Comparison of ENCODE assay signal across 21 mouse cellular contexts in the genomic region with DNA sequence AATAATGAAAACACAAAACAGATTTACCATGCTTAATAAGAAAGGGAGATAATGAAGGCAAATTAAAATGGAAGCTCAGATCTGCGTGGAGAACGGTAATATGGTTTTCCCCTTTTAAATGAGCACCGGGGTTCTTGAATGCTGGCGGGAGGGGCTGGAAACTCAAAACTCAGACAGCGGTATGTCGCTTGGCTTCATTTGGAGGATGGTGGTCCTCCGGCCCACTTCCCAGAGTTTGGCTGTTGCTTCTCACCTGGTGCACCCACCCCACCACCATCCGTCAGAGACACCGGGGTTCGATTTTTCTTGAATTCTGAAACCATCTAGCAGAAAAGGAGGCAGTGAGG. TPM values are rescaled to one million over a fixed set of nuclear protein-coding genes. Genes with fewer than 3 reads are reported as not detected.
DNase-seq lines count a peak whose midpoint lies in the region; ATAC-seq and TF ChIP-seq lines count a peak whose summit lies in the region.
"Had no signal": no experiment of that assay in that cellular context is flagged by ENCODE, and none has a peak within 500 bp of the region (broad histone marks: within the 10 kb centered on the region; RNA-seq: fewer than 3 reads in every experiment).

No protein-coding gene starts in this region.

- peak overlapping the region; percentile 6 for H3K4me2 ChIP-seq in forebrain, embryonic 13.5 days
- no peak overlapping the region for H3K4me2 ChIP-seq in hindbrain, embryonic 15.5 days
- H3K4me2 ChIP-seq: heart, embryonic 12.5 days; intestine, embryonic 15.5 days; limb, embryonic 13.5 days; liver, embryonic 11.5 days; lung, embryonic 15.5 days; midbrain, embryonic 13.5 days had no signal

- DNase-seq in layer of hippocampus, adult 2 months (ENCODE audit: low spot score in 2 of 2) = no peak
- no peak for DNase-seq in layer of hippocampus, adult 11-12 months (ENCODE audit: low spot score)
- no peak for DNase-seq in forebrain, embryonic 10.5 days (ENCODE audit: extremely low spot score, low spot score)
- no peak for DNase-seq in kidney, postnatal 10 days
- no peak for DNase-seq in kidney, postnatal 36 days
- DNase-seq in kidney, adult 2 months = no peak
- DNase-seq: adrenal gland, postnatal 14 days; cerebellum, adult 11-12 months; heart, adult 2 months; kidney, adult 8-10 months had no signal

- H3K9ac ChIP-seq in forebrain, embryonic 13.5 days = no peak overlapping the region
- H3K9ac ChIP-seq in hindbrain, embryonic 15.5 days = no peak overlapping the region
- H3K9ac ChIP-seq: heart, embryonic 12.5 days; intestine, embryonic 15.5 days; limb, embryonic 13.5 days; lung, embryonic 15.5 days; midbrain, embryonic 13.5 days had no signal

- H3K27ac ChIP-seq in layer of hippocampus, adult 2 months = peak overlapping the region; percentile 74
- H3K27ac ChIP-seq in forebrain, embryonic 10.5 days = peak overlapping the region; percentile 77
- H3K27ac ChIP-seq in forebrain, embryonic 13.5 days = peak overlapping the region; percentile 77
- peak overlapping the region; percentile 72; the same call in 1 of the 2 replicates for H3K27ac ChIP-seq in hindbrain, embryonic 15.5 days (replicated peaks)
- no peak overlapping the region for H3K27ac ChIP-seq in kidney, adult 2 months (ENCODE audit: insufficient read depth, low read depth, low read length)
- H3K27ac ChIP-seq: heart, adult 2 months; intestine, embryonic 15.5 days; kidney, postnatal 0 days; left cerebral cortex, adult 2 months; limb, embryonic 13.5 days; lung, embryonic 15.5 days had no signal

- TF ChIP-seq POLR2A in kidney, adult 2 months (IDR thresholded peaks at IDR 0.05; ENCODE audit: low read depth, low read length) = no peak

- ATAC-seq in forebrain, embryonic 13.5 days = no peak
- 0 out of 2 replicates have a peak, but pooled peaks have one; percentile 56 for ATAC-seq in hindbrain, embryonic 15.5 days (ENCODE audit: low FRiP score, low read depth)
- ATAC-seq: CD4-positive, CD25-positive, alpha-beta regulatory T cell, adult 4 months; intestine, embryonic 15.5 days had no signal

- H3K4me1 ChIP-seq in forebrain, embryonic 10.5 days = peaks cover 61% of the 10 kb centered on the region
- H3K4me1 ChIP-seq in forebrain, embryonic 13.5 days = peaks cover 30% of the 10 kb centered on the region
- H3K4me1 ChIP-seq in hindbrain, embryonic 15.5 days (replicated peaks) = peaks cover 16% of the 10 kb centered on the region
- no peaks in the 10 kb centered on the region for H3K4me1 ChIP-seq in kidney, adult 2 months (ENCODE audit: control insufficient read depth, insufficient read depth, low read length)
- H3K4me1 ChIP-seq: intestine, embryonic 15.5 days; lung, embryonic 15.5 days had no signal

- no peaks in the 10 kb centered on the region for H3K36me3 ChIP-seq in forebrain, embryonic 10.5 days (replicated peaks)
- no peaks in the 10 kb centered on the region for H3K36me3 ChIP-seq in forebrain, embryonic 13.5 days (ENCODE audit: poor library complexity, severe bottlenecking)
- H3K36me3 ChIP-seq in hindbrain, embryonic 15.5 days = no peaks in the 10 kb centered on the region
- H3K36me3 ChIP-seq in kidney, adult 2 months (ENCODE audit: control insufficient read depth, insufficient read depth, low read length) = no peaks in the 10 kb centered on the region
- H3K36me3 ChIP-seq: heart, embryonic 12.5 days; intestine, embryonic 15.5 days; limb, embryonic 13.5 days; lung, embryonic 15.5 days; midbrain, embryonic 13.5 days had no signal

- no peaks in the 10 kb centered on the region for H3K9me3 ChIP-seq in forebrain, embryonic 10.5 days
- H3K9me3 ChIP-seq in forebrain, embryonic 13.5 days (replicated peaks) = no peaks in the 10 kb centered on the region
- no peaks in the 10 kb centered on the region for H3K9me3 ChIP-seq in hindbrain, embryonic 15.5 days
- H3K9me3 ChIP-seq: heart, embryonic 12.5 days; intestine, embryonic 15.5 days; limb, embryonic 13.5 days; lung, embryonic 15.5 days; midbrain, embryonic 13.5 days had no signal

- WGBS in forebrain, embryonic 10.5 days = 55% methylated on average over 10 of the region's 10 CpGs
- 22% methylated on average over 10 of the region's 10 CpGs for WGBS in forebrain, embryonic 13.5 days
- WGBS in hindbrain, embryonic 15.5 days = 61% methylated on average over 10 of the region's 10 CpGs
- 94% methylated on average over 10 of the region's 10 CpGs for WGBS in kidney, adult 2 months

- no peak for TF ChIP-seq CTCF in layer of hippocampus, adult 2 months (conservative IDR thresholded peaks at IDR 0.05)
- TF ChIP-seq CTCF in kidney, adult 2 months (conservative IDR thresholded peaks at IDR 0.05; ENCODE audit: insufficient read depth, insufficient read length, low read depth, low read length) = no peak

- peaks cover 44% of the 10 kb centered on the region for H3K27me3 ChIP-seq in forebrain, embryonic 10.5 days (ENCODE audit: poor library complexity, severe bottlenecking)
- H3K27me3 ChIP-seq in forebrain, embryonic 13.5 days = no peaks in the 10 kb centered on the region; the same call in 1 of the 2 replicates
- no peaks in the 10 kb centered on the region for H3K27me3 ChIP-seq in hindbrain, embryonic 15.5 days
- no peaks in the 10 kb centered on the region for H3K27me3 ChIP-seq in kidney, adult 2 months (replicated peaks; ENCODE audit: control insufficient read depth, insufficient read depth, low read length)
- H3K27me3 ChIP-seq: intestine, embryonic 15.5 days; lung, embryonic 15.5 days; midbrain, embryonic 13.5 days had no signal

- H3K4me3 ChIP-seq in layer of hippocampus, adult 2 months = no peak overlapping the region
- no peak overlapping the region for H3K4me3 ChIP-seq in forebrain, embryonic 10.5 days
- H3K4me3 ChIP-seq in forebrain, embryonic 13.5 days = no peak overlapping the region
- H3K4me3 ChIP-seq in hindbrain, embryonic 15.5 days = no peak overlapping the region
- H3K4me3 ChIP-seq in kidney, adult 2 months (ENCODE audit: insufficient read depth, low read depth, low read length) = no peak overlapping the region
- H3K4me3 ChIP-seq: heart, adult 2 months; heart, embryonic 12.5 days; intestine, embryonic 15.5 days; left cerebral cortex, adult 2 months; limb, embryonic 13.5 days; lung, embryonic 15.5 days; midbrain, embryonic 13.5 days had no signal

RNA-seq across cellular contexts. Expression of a gene that starts 40.1 kb away (rescaled TPM):
- under 1 TPM; 0.91 to 0.92 TPM for total RNA-seq in layer of hippocampus, adult 2 months (2021)
- 4.6 and 5.9 TPM in 2 replicates for polyA plus RNA-seq in forebrain, embryonic 10.5 days (2016; fragmentation: Nextera tagmentation; extraction: Ambion mirVana)
- 2.7 and 2.8 TPM in 2 replicates for polyA plus RNA-seq in forebrain, embryonic 13.5 days (2015; fragmentation: Nextera tagmentation; extraction: Ambion mirVana)
- polyA plus RNA-seq in hindbrain, embryonic 15.5 days (2015; fragmentation: Nextera tagmentation; extraction: Ambion mirVana) = 3.0 and 3.5 TPM in 2 replicates
- 1.5 and 1.7 TPM in 2 replicates for polyA plus RNA-seq in kidney, adult 2 months (2012; rRNA removed)
- polyA plus RNA-seq: CD4-positive, CD25-positive, alpha-beta regulatory T cell, adult 4 months had no signal

RNA-seq across cellular contexts. Expression of a gene that starts 50.5 kb away (rescaled TPM):
- 10 to 100 TPM; 18.7 to 20.5 TPM for total RNA-seq in layer of hippocampus, adult 2 months (2021)
- polyA plus RNA-seq in forebrain, embryonic 10.5 days (2016; fragmentation: Nextera tagmentation; extraction: Ambion mirVana) = 55.3 and 59.3 TPM in 2 replicates
- polyA plus RNA-seq in forebrain, embryonic 13.5 days (2015; fragmentation: Nextera tagmentation; extraction: Ambion mirVana) = 41.3 and 47.0 TPM in 2 replicates
- polyA plus RNA-seq in hindbrain, embryonic 15.5 days (2015; fragmentation: Nextera tagmentation; extraction: Ambion mirVana) = 43.5 and 45.7 TPM in 2 replicates
- polyA plus RNA-seq in kidney, adult 2 months (2012; rRNA removed) = 15.5 and 16.3 TPM in 2 replicates

RNA-seq across cellular contexts. Expression of a gene that starts 51.2 kb away (rescaled TPM):
- 1 to 10 TPM; 2.0 to 2.9 TPM for total RNA-seq in layer of hippocampus, adult 2 months (2021)
- polyA plus RNA-seq in forebrain, embryonic 10.5 days (2016; fragmentation: Nextera tagmentation; extraction: Ambion mirVana) = 18.0 and 24.2 TPM in 2 replicates
- 2.5 and 4.3 TPM in 2 replicates for polyA plus RNA-seq in forebrain, embryonic 13.5 days (2015; fragmentation: Nextera tagmentation; extraction: Ambion mirVana)
- polyA plus RNA-seq in hindbrain, embryonic 15.5 days (2015; fragmentation: Nextera tagmentation; extraction: Ambion mirVana) = 8.2 and 10.1 TPM in 2 replicates
- polyA plus RNA-seq in kidney, adult 2 months (2012; rRNA removed) = 7.7 and 8.2 TPM in 2 replicates
